Mouse (Mus musculus) kidney, adult 2 months (tissue): ENCODE measurements around the gene Krt6a.

Experiments
- CTCF ChIP-seq: fragments of 200-500 bp; conservative IDR thresholded peaks from 2 replicates; pipeline ENCODE4 v1.5.1; 2011; ENCODE audit warnings: low read depth, mild to moderate bottlenecking, control low read depth, low read length, moderate library complexity, mixed read lengths; ENCODE audit not compliant: insufficient read depth, insufficient read length
- POLR2A ChIP-seq: fragments of 200-500 bp; IDR thresholded peaks from one replicate; pipeline ENCODE4 v1.6.1; 2011; ENCODE audit warnings: low read depth, low read length, control low read depth

DNA sequence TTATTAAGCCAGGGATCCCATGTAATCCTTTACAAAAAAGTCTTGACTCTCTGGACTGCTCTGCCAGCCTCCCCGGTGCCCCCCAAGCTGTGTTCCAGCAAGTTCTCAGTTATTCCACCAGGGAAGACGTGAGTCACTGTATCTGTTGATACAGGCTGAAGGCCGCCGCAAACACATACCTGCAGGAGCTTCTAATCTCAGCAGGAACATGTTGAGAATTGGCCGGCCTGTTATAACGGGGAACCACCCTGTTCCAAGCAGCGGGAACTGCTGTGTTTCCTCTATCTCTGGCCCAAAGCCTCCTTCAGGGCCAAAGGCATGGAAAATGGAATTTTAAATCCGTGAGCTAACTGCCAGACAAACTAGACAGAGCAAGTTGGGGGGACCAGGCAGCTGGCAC, 19.6 kb upstream of the Krt6a start:
- TF ChIP-seq POLR2A (no peak), CTCF (no peak)
